Mouse (Mus musculus) testis, postnatal 14 days (tissue): ENCODE results near the gene Ccdc189.

Experiments
- DNase-seq: peaks from one replicate; pipeline ENCODE4 v3.0.0; 2021; ENCODE audit warnings: low spot score

Ccdc189 gene

DNA sequence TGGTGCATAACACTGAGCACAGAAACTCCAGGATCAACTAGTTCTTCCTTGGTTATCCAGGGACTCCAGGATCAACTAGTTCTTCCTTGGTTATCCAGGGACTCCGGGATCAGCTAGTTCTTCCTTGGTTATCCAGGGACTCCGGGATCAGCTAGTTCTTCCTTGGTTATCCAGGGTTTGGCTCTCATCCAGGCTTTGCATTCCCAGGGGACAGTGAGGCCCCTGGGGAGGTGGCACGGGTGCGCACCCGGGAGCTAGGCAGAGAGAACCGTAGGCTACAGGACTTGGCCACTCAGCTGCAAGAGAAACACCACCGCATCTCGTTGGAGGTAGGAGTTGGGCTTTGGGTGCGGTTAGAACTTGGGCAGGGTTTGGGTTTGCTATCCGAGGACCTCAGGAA lies 2.7 kb upstream of the Ccdc189 start:
- no peak for DNase-seq

DNA sequence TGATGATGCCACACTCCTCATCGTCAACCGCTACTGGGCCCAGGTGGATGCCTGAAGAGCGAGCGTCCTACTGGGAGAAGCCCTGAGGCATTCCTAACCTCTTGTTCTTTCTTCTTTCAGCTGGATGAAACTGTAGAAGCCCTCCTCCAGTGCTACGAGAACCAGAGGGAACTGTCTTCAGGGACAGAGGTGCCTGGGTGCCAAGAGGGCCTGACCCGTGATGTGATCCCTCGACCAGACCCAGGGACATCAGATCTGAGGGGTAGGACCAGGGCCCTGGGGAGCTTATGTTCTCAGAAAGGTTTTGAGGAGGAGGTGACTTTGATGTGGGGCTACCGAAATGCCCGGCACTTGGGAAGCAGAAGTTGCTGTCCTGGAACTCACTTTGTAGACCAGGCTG lies 1.2 kb upstream of the Ccdc189 start:
- no peak for DNase-seq

DNA sequence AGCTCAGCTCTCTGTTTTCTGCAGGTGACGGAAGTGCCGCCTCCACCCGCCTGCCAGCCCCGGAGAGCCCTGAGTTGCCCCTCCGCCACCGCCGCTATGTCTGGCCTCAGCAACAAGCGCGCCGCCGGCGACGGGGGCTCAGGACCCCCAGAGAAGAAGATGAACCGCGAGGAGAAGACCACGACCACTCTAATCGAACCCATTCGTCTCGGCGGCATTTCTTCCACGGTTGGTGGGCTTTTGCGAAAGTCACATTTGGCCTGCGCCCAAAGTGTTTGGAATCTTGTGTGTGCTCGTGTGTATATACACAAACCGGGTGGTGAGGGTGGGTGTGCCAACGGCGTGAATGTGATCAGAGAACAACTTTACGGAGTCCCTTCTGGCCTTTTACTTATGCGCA lies 506 bp upstream of the Ccdc189 start:
- no peak for DNase-seq

DNA sequence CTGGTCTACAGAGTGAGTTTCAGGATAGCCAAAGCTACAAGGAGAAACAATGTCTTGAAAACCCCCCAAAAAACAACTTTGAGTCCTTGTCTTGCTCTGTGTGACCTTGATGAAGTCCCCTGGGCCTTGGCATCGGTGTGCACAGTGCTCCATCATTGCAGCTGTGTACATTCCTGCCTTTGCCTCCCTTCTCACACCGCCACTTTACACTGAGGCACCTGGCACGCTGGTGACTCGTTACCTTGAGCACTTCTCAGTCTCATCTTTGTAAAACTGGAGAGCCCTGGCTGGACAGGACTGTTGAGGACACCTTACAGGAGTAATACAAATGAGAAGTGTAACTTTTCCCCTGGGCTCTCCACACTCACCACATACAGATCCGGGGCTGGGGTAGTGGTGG lies 1.2 kb downstream of the Ccdc189 start:
- no peak for DNase-seq

DNA sequence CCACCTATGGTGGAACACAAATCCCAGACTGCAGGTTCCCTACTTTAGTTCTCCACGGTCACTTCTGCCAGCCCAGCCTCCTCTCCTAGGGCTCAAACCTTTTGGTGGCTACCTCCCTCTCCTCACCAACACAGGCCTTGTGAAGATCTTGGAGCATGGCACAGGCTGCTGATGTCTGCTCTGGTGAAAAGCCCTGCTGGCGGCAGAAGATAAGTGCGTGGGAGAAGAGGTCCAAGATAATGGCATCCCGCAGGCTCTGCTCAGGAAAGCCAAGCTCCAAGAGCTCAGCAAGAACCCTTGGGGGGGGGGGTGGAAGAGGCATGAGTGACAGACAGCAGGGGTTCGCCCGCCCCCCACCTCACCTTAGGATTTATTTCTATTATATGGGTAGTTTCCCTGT lies 2.2 kb downstream of the Ccdc189 start:
- no peak for DNase-seq

DNA sequence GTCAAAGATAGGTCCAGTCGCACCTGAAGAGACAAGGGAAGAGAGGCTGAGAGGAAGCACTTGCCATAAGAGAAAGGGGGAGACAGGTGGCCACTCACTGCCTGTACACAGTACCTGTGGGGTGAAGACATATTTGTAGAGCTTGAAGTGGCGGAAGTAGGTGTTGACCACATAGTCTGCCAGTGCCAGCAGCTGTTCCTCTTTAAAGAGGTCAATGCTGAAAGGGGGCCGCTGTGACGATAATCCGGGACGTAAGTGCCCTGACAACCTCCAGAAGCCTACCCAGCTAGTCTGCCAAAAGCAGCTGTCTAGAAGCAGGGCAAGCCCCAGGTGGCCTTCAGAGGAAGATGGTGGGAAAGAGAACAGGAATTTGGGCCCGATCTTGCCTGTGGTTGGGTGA lies 3.4 kb downstream of the Ccdc189 start:
- no peak for DNase-seq

DNA sequence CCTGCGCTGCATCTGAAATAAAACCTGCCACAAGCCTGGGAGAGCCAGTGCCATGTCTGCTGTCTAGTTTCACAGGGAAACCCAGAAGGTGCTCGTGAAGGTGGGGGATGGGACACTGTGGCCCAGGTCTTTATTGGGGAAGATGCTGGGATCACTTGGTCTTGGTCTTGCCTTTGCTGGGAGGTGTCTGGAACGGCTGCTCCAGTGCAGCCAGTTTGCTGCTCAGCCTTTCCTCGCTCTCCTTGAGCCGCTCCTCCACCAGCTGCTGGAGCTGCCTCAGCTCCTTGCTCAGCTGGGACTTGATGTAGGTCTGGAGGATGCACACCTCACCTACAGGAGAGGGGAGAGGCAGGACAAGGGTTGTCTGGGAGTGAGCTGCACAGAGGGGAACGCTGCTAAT lies 5.1 kb downstream of the Ccdc189 start:
- DNase-seq, result no peak

DNA sequence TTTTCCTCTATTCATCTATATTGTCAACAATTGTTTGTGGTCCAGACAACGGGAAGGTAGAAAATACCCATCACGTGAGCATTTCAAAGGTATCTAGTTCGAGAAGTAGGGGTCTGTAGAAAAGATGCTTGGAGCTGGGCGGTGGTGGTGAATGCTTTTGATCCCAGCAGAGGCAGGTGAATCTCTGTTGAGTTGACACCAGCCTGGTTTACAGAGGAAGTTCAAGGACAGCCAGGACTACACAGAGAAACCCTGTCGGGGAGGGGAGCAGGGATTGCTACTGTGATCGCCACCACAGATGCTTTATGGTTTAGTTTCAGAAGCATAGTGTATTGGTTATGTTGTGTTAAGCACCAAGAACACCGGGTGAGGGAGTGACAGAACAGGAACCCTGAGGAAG lies 14.3 kb downstream of the Ccdc189 start:
- DNase-seq, result no peak

DNA sequence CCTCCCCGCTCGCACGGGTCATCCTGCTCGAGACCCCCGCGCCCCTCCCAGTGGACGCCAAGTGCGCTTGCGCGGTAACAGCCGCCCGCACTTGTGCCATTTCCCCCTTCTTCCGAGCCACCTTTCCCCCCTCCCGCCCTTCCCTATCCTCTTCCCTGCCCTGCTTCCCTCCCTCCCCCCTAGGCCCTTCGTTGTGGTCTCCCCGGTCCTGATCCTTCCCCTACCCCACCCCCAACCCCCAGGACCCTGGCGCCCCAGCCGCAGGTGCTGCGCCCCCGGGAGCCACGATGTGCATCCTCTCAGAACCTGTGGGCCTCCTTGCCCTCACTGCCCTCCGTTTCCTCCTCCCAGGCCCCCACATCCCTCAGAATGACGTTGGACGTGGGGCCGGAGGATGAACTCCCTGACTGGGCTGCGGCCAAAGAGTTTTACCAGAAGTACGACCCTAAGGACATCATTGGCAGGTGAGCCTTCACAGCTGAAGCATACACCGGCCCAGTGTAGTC lies 14.8 kb downstream of the Ccdc189 start:
- DNase-seq, result peak; percentile 43

DNA sequence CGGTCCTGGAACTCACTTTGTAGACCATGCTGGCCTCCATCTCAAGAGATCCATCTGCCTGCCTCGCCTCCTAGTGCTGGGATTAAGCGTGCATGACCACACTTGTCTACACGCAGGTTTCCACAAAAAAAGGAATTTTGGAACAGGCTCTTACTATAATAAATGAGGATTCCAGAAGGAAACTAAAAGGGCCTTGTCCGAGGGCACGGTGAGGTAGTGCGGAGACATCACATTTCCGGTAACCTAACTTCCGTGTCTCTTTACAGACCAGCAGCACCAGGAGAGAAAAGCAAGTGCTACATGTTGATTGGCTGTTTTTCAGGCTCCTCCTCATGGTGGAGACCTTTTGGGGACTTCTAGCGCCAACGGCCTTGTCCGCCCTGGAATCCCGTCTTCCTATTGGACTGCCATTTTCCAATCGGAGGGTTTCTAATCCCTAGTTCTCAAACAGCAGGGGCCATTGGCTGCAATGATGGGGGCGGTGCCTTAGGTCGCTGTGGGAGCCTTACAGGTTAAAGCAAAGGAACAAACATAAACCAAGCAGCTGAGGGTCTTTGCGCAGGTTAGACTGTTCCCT lies 15.4 kb downstream of the Ccdc189 start, which contains the start of gene Phkg2:
Gene Phkg2 (plus strand): TSS at position 446 of the 577 bp plus-strand sequence.
- DNase-seq, result peak; percentile 95

DNA sequence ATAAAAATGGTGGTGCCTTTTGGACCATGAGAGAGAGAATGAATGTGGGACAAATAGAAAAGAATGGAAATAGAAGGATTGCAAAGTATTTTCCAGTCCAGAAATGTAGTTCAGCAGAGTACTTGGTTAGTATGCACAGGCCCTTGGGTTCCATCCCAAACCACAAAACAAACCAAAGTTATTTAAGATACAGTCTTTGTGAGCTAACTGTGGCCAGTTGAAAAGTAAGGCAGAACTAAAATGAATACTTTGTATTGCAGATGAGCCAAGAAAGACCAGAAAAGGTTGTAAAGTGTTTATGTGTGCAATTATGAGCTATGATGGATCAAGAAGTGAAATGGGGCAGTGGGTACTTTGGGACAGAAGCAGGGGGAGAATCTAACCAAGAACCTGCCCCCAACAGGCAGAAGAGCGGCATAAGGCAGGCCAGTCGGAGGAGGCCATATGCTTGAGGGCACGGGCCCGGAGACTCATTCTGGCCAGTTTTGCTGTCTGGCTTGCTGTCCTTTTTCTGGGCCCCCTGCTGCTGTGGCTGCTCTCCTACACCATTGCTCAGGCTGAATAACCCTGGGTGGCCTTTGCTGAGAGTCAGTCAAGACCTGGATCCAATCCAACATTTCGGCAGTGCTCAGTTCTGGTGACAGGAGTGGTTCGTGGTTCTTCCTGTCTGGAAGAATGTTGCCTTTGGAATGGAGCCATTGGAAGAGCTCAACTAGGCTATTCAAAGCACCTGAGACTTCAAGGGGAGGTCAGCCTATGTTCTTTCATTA lies 23.8 kb downstream of the Ccdc189 start:
- DNase-seq, result no peak

DNA sequence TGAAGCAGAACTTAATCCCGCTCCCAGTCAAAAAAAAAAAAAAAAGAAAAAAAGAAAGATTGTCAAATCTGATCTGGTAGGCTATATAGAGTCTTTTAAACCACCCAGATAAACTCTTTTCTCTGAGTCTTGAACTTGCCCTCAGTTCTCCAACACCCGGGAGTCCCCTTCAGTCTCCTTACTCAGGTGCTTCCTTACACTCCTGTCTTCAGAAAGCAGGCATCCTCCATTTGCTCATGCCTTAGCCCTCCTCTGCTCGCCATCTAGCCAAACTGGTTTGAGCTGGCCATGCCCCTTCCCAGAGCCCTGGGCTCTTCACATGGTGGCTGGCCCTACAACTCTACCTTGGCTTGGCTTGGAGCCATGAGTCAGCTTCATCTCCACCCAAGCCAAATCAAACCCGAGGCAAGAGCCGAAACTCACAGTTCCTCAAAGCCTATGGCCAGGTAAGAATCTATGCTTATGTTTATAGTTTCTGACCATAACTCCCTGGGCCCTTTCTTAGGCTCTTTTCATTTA lies 27.0 kb downstream of the Ccdc189 start, which contains the start of gene Tmem265:
Gene Tmem265 (plus strand): TSS at position 51 of the 519 bp plus-strand sequence.
- DNase-seq, result no peak

DNA sequence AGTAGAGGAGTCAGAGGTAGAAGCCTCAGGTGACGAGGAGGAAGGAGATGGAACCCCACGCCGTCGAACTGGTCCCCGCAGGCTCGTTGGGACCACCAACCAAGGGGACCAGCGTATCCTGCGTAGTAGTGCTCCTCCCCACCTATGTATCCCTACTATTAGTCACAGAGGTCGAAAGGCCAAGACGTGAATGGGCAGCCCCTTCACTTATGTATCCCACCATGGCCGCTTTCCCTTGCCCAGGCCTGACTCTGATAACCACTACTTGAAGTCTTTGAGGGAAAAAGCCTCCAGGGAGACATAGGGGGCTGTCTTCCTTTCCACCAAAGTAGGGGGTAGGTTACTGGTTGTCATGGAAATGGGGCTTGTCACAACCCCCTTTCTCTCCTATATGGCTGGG lies 27.8 kb downstream of the Ccdc189 start:
- DNase-seq, result no peak

DNA sequence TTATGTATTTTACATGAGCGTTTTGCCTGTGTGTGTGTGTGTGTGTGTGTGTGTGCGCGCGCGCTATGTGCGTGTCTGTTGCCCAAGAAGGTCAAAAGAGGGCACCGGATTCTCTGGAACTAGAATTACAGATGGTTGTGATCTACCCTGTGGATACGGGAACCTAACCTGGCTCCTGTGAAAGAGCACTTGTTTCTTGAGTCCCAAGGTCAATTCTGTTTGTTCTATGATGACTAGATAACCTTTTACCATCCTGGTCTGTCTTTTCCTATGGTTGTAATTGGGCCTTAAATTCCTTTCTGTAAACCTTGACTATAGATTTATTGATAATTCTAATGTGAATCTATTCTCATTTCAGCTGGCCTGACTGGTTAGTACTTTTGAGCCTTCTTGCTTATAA lies 36.8 kb downstream of the Ccdc189 start:
- DNase-seq, result no peak

DNA sequence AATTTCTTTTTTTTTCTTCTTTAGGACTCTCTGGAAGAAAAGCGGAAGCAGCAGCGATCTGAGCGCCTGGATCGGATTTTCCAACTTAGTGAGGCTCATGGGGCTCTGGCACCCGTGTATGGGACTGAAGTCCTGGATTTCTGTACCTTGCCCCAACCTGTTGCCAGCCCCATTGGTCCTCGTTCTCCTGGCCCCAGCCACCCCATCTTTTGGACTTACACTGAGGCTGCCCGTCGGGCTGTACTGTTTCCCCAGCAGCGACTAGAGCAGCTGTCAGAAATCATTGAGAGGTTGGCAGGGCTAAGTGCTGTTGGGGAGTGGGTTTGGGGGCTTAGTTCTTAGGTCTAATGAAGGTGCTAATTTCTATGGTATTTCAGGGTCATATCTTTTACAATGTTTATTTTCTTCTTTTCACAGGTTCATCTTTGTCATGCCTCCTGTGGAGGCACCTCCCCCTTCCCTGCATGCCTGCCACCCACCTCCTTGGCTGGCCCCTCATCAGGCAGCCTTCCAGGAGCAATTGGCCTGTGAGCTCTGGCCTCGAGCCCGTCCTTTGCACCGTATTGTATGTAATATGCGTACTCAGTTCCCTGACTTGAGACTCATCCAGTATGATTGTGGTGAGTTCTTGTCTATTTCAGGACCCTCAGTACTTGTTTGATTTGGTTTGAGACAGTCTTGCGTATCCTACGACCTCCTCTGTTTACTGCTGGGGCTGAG lies 39.1 kb downstream of the Ccdc189 start:
- DNase-seq, result no peak

DNA sequence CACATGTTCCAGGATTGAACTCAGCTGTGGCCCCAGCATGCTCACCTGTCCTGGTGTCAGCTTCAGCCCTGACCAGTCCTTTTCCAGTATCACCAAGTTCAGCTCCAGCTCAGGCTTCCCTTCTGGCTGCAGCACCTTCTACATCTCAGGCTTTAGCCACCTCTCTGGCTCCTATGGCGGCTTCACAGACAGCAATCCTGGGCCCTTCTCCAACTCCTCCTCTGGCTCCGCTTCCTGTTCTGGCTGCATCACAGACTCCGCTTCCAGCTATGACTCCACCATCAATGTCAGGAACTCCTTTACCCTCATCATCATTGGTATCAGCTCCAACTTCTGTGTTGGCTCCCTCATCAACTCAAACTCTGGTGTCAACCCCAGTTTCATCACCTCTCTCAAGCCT lies 46.7 kb downstream of the Ccdc189 start:
- DNase-seq, result no peak
